Mouse (Mus musculus): ENCODE data around the gene Col6a2. TPM values are rescaled to one million over a fixed set of nuclear protein-coding genes. Genes with fewer than 3 reads are reported as not detected.

The Col6a2 gene
- total RNA-seq (2021) = 10 to 100 TPM; 15.6 to 16.4 TPM
- long read RNA-seq, experiment 1, transcript Col6a2-201 (28 exons, 3,949 nt) = major isoform, 5 of 11 reads
- long read RNA-seq, experiment 1, partial matches to known transcripts = 6 of 11 reads
- long read RNA-seq, experiment 1, other reads (novel, unspliced or antisense) = 0 of 11 reads
- long read RNA-seq, experiment 2, transcript Col6a2-201 (28 exons, 3,949 nt) = major isoform, 8 of 12 reads
- long read RNA-seq, experiment 2, partial matches to known transcripts = 3 of 12 reads
- long read RNA-seq, experiment 2, other reads (novel, unspliced or antisense) = 1 of 12 reads

- intact Hi-C loops (cut with DNase I) = loop anchor here (2.0 kb wide), 1 partner anchor 112 kb away; no protein-coding TSS in a partner anchor
- peak; percentile 69 to 71 for DNase-seq (ENCODE audit: low spot score in 2 of 2)
Measured at GRCm38 (mm10) chr10:76622928-76623680, at the start of gene Col6a2. Gene Col6a2, minus strand, starts transcription at chr10:76623630.

- no peak for DNase-seq (ENCODE audit: low spot score in 2 of 2)
- intact Hi-C loops (cut with DNase I) = no loop called here
Measured at GRCm38 (mm10) chr10:76671939-76672338, 48.5 kb upstream of the Col6a2 start.

- DNase-seq (ENCODE audit: low spot score in 2 of 2) = peak; percentile 60 to 82
- intact Hi-C loops (cut with DNase I) = no loop called here
Measured at GRCm38 (mm10) chr10:76668947-76669284, 45.5 kb upstream of the Col6a2 start.

- no peak for DNase-seq (ENCODE audit: low spot score in 2 of 2)
- intact Hi-C loops (cut with DNase I) = no loop called here
Measured at GRCm38 (mm10) chr10:76668261-76668946, 45.0 kb upstream of the Col6a2 start.

GRCm38 (mm10) chr10:76667197-76667805 lies 43.9 kb upstream of the Col6a2 start:
- intact Hi-C loops (cut with DNase I) = no loop called here
- DNase-seq (ENCODE audit: low spot score in 2 of 2) = no peak

GRCm38 (mm10) chr10:76665551-76665950 lies 42.1 kb upstream of the Col6a2 start:
- DNase-seq (ENCODE audit: low spot score in 2 of 2) = no peak
- intact Hi-C loops (cut with DNase I) = no loop called here

GRCm38 (mm10) chr10:76664156-76665115 lies 41.0 kb upstream of the Col6a2 start:
- intact Hi-C loops (cut with DNase I) = no loop called here
- no peak for DNase-seq (ENCODE audit: low spot score in 2 of 2)

- intact Hi-C loops (cut with DNase I) = no loop called here
- no peak for DNase-seq (ENCODE audit: low spot score in 2 of 2)
Measured at GRCm38 (mm10) chr10:76653345-76654336, 30.2 kb upstream of the Col6a2 start.

GRCm38 (mm10) chr10:76650662-76651342 lies 27.4 kb upstream of the Col6a2 start:
- DNase-seq (ENCODE audit: low spot score in 2 of 2) = no peak
- intact Hi-C loops (cut with DNase I) = no loop called here

- intact Hi-C loops (cut with DNase I) = no loop called here
- DNase-seq (ENCODE audit: low spot score in 2 of 2) = no peak
Measured at GRCm38 (mm10) chr10:76648738-76649137, 25.3 kb upstream of the Col6a2 start.

- intact Hi-C loops (cut with DNase I) = no loop called here
- no peak for DNase-seq (ENCODE audit: low spot score in 2 of 2)
Measured at GRCm38 (mm10) chr10:76647390-76647789, 24.0 kb upstream of the Col6a2 start.

GRCm38 (mm10) chr10:76645686-76646085 lies 22.3 kb upstream of the Col6a2 start:
- no peak for DNase-seq (ENCODE audit: low spot score in 2 of 2)
- intact Hi-C loops (cut with DNase I) = no loop called here

- intact Hi-C loops (cut with DNase I) = no loop called here
- no peak for DNase-seq (ENCODE audit: low spot score in 2 of 2)
Measured at GRCm38 (mm10) chr10:76645066-76645465, 21.6 kb upstream of the Col6a2 start.

GRCm38 (mm10) chr10:76643999-76644398 lies 20.6 kb upstream of the Col6a2 start:
- no peak for DNase-seq (ENCODE audit: low spot score in 2 of 2)
- intact Hi-C loops (cut with DNase I) = no loop called here

- intact Hi-C loops (cut with DNase I) = no loop called here
- DNase-seq (ENCODE audit: low spot score in 2 of 2) = no peak
Measured at GRCm38 (mm10) chr10:76643446-76643845, 20.0 kb upstream of the Col6a2 start.

GRCm38 (mm10) chr10:76642628-76643434 lies 19.4 kb upstream of the Col6a2 start:
- peak; percentile 37 to 75 for DNase-seq (ENCODE audit: low spot score in 2 of 2)
- intact Hi-C loops (cut with DNase I) = no loop called here

Data from left cerebral cortex, postnatal 14 days (tissue).